Mouse (Mus musculus) midbrain, embryonic 11.5 days (tissue): ENCODE results near the gene Terb2. TPM values are rescaled to one million over a fixed set of nuclear protein-coding genes. Genes with fewer than 3 reads are reported as not detected.

ENCODE experiments used
- ATAC-seq: fragments of 200-750 bp; cut with Nextera tagmentation; 2 replicates; pipeline ENCODE4 v1.8.0; 2017; ENCODE audit warnings: moderate TSS enrichment, moderate library complexity; ENCODE audit not compliant: low FRiP score
- DNase-seq: peaks from one replicate; pipeline ENCODE4 v3.0.0; 2015; ENCODE audit warnings: low spot score; ENCODE audit errors: missing footprints
- H3K27ac ChIP-seq: fragments of 300-500 bp; sonication (generic); 2 replicates; pipeline ENCODE4 v1.5.1; 2014; ENCODE audit warnings: low read depth, low read length
- H3K27me3 ChIP-seq: fragments of 300-500 bp; sonication (generic); 2 replicates; pipeline ENCODE4 v1.6.1; 2014; ENCODE audit warnings: mild to moderate bottlenecking, low read length, moderate library complexity, mixed read lengths; ENCODE audit not compliant: control insufficient read depth, insufficient read depth
- H3K36me3 ChIP-seq: fragments of 300-500 bp; sonication (generic); 2 replicates; pipeline ENCODE4 v1.6.1; 2014; ENCODE audit warnings: mild to moderate bottlenecking, low read length, moderate library complexity, mixed read lengths; ENCODE audit not compliant: control insufficient read depth, insufficient read depth
- H3K4me1 ChIP-seq: fragments of 300-500 bp; sonication (generic); 2 replicates; pipeline ENCODE4 v1.6.1; 2014; ENCODE audit warnings: low read length; ENCODE audit not compliant: control insufficient read depth, insufficient read depth
- H3K4me2 ChIP-seq: fragments of 300-500 bp; sonication (generic); 2 replicates; pipeline ENCODE4 v1.6.1; 2014; ENCODE audit warnings: mild to moderate bottlenecking, moderate library complexity
- H3K4me3 ChIP-seq: fragments of 300-500 bp; sonication (generic); 2 replicates; pipeline ENCODE4 v1.5.1; 2014; ENCODE audit warnings: low read depth, low read length
- H3K9ac ChIP-seq: fragments of 300-500 bp; sonication (generic); 2 replicates; pipeline ENCODE4 v1.6.1; 2014; ENCODE audit warnings: low read length
- H3K9me3 ChIP-seq: fragments of 300-500 bp; sonication (generic); 2 replicates; pipeline ENCODE4 v1.6.1; 2016; ENCODE audit warnings: low read length; ENCODE audit not compliant: control insufficient read depth
- WGBS: fragments of 180-500 bp; shearing (Covaris S2); extraction: QIAGEN DNeasy Blood & Tissue Kit; methylation state at CpG from one replicate; pipeline ENCODE4 v1.1.7; 2014; 5-methylcytosine and 5-hydroxymethylcytosine counted together
- polyA plus RNA-seq: library from polyadenylated mRNA; unstranded; fragments of >200 nt; fragmentation: Nextera tagmentation; extraction: Ambion mirVana; gene quantifications from 2 replicates; pipeline ENCODE4 v1.2.1, GENCODE M21; 2014

Terb2 gene
- polyA plus RNA-seq, 1 experiment from 2014 or later, result not detected

DNA sequence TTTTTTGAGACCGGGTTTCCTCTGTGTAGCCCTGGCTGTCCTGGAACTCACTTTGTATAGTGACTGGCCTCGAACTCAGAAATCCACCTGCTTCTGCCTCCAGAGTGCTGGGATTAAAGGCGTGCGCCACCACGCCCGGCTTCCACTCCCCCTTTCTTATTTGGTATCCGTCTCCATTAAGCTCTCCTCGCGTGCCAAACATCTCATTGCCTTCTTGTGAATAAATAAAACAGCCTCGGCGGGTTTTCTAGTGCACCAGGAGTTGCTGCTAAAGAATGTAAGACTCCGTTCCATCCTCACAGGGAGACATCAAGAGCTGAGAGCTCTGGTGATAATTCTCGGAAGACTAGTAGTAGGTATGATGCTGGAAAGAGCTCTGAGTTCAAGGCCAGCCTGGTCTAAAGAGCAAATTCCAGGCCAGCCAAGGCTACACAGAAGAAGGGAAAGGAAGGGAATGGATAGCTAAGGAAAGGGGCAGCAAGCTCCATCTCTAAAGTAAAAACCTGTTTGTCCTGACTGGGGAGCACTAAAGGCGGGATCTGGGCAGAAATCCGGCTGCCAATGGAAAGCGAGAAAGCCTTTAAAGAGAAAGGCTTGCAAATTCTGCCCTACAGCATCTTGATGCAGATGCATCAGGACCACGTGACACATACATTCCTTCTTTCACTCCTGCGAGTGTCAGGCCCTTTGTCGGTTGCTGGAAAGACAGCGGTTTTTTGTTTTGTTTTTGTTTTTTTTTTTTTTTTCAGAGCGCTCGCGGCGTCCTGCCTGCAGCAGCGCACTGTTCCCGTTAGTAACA is 47.9 kb downstream of the Terb2 start:
- peak overlapping the region; percentile 86 for H3K4me2 ChIP-seq
- no peaks in the 10 kb centered on the region for H3K36me3 ChIP-seq
- ATAC-seq (peak; percentile 61; the same call in 1 of the 2 replicates), DNase-seq (peak; percentile 96)
- H3K27me3 ChIP-seq, result no peaks in the 10 kb centered on the region; the same call in 1 of the 2 replicates
- peak overlapping the region; percentile 78 for H3K27ac ChIP-seq
- peaks cover 6% of the 10 kb centered on the region; the same call in 1 of the 2 replicates for H3K4me1 ChIP-seq
- 7% methylated on average over 26 of the region's 26 CpGs for WGBS
- H3K9ac ChIP-seq, result peak overlapping the region; percentile 67
- H3K9me3 ChIP-seq, result no peaks in the 10 kb centered on the region
- peak overlapping the region; percentile 48 for H3K4me3 ChIP-seq

DNA sequence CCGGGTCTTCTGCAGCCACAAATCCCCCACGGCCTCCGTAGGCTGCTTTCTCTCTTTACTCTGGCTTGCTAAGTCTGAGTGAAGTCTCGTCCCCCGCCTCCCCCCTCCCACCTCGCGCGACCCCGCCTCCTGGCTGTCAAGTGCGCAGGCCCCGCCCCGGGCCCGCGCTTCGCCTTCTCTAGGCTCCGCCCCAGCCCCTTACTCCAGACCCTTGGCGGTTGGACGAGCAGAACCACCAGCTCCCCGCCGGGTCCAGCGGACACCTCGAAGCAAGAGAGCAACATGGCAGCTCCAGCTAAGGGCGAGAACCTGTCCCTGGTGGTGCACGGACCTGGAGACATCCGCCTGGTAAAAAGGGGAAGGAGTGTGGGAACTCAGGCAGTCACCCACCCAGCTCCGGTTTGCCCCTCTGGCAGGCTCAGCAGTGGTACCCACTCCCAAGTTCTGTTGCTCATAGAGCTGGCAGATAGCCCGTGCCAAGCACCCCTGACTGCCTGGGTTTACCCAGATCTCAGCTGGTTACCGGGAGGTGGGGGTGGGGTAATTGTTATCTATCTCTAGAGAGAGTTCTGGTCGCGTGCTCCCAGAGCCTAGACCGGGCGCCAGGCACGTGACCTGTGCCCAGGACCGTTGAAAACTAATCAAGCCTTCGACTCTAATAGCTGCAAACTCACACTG is 48.7 kb downstream of the Terb2 start, which contains the start of gene Sord:
Gene Sord, plus strand, starts transcription at position 139 of the 678 bp plus-strand sequence.
- no peaks in the 10 kb centered on the region; the same call in 1 of the 2 replicates for H3K27me3 ChIP-seq
- H3K36me3 ChIP-seq, result no peaks in the 10 kb centered on the region
- under 1% methylated on average over 35 of the region's 35 CpGs for WGBS
- no peaks in the 10 kb centered on the region for H3K9me3 ChIP-seq
- peak within 1 kb of the TSS; percentile 67 for H3K9ac ChIP-seq
- H3K4me3 ChIP-seq, result peak within 1 kb of the TSS; percentile 48
- H3K27ac ChIP-seq, result peak within 1 kb of the TSS; percentile 78
- peak within 1 kb of the TSS; percentile 86 for H3K4me2 ChIP-seq
- peak; percentile 96 for ATAC-seq
- DNase-seq, result peak; percentile 99
- peaks cover 6% of the 10 kb centered on the region; the same call in 1 of the 2 replicates for H3K4me1 ChIP-seq

- no peak for DNase-seq
- peak overlapping the region; percentile 58 for H3K9ac ChIP-seq
- no peak for ATAC-seq
- H3K27me3 ChIP-seq, result no peaks in the 10 kb centered on the region; the same call in 1 of the 2 replicates
- no peaks in the 10 kb centered on the region for H3K36me3 ChIP-seq
- H3K9me3 ChIP-seq, result no peaks in the 10 kb centered on the region
- no peak overlapping the region for H3K27ac ChIP-seq
- H3K4me2 ChIP-seq, result peak overlapping the region; percentile 86
- peak overlapping the region; percentile 48 for H3K4me3 ChIP-seq
- peaks cover 6% of the 10 kb centered on the region; the same call in 1 of the 2 replicates for H3K4me1 ChIP-seq
- 78% methylated on average over 2 of the region's 2 CpGs for WGBS
Measured at GRCm38 (mm10) chr2:122235425-122235824, 49.4 kb downstream of the Terb2 start.

DNA sequence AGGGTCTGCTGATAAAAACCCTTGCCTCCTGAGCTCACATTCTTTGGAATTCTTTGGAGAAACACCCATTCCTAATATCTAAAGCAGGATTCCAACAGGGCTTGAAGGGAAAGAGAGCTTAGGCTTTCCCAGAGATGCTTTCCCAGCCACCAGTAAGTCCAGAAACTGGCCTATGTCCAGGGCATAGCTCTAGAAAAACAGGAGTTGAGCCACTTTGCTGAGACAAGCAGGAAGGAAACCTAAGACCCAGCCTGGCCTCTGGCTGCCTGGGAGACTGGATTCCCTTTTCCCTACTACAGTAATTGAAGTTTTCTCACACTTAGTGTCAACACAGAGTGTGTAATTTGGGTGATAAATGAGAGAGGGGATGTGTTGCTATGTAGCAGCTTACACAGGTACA is 50.2 kb downstream of the Terb2 start:
- Histone ChIP-seq H3K4me3 (no peak overlapping the region), H3K27me3 (no peaks in the 10 kb centered on the region; the same call in 1 of the 2 replicates), H3K9me3 (no peaks in the 10 kb centered on the region), H3K4me1 (peaks cover 6% of the 10 kb centered on the region; the same call in 1 of the 2 replicates), H3K27ac (no peak overlapping the region), H3K4me2 (no peak overlapping the region), H3K36me3 (no peaks in the 10 kb centered on the region), H3K9ac (no peak overlapping the region)
- DNase-seq (no peak), ATAC-seq (no peak)

GRCm38 (mm10) chr2:122237891-122238470 is 51.9 kb downstream of the Terb2 start:
- WGBS, result 93% methylated on average over 2 of the region's 2 CpGs
- H3K27ac ChIP-seq, result no peak overlapping the region

DNA sequence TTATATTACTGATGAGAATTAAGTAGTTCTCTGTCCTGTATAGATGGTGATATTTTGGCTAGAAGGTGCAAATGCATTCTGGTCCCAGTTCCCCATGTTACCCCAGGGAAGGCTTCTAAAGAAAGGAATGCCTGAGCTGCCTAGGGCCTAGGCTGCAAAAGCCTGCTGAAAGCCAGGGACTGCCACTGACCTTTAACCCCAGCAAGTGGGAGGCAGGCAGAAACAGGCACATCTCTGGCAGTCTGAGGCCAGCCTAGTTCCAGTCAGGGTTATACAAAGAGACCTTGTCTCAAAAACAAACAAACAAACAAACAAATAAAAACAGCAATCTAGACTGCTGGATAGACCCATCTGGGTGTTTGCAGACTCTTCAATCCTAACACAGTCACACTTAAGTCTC is 54.7 kb downstream of the Terb2 start:
- Histone ChIP-seq H3K4me1 (no peaks in the 10 kb centered on the region), H3K9me3 (no peaks in the 10 kb centered on the region), H3K4me3 (no peak overlapping the region), H3K36me3 (no peaks in the 10 kb centered on the region), H3K4me2 (no peak overlapping the region), H3K27ac (no peak overlapping the region), H3K27me3 (no peaks in the 10 kb centered on the region; the same call in 1 of the 2 replicates), H3K9ac (no peak overlapping the region)
- no peak for ATAC-seq
- DNase-seq, result no peak

More at GRCm38 (mm10) chr2:122237891-122238470, 51.9 kb downstream of the Terb2 start:
- ATAC-seq (no peak), DNase-seq (no peak)
- H3K4me3 ChIP-seq, result no peak overlapping the region
- no peaks in the 10 kb centered on the region; the same call in 1 of the 2 replicates for H3K27me3 ChIP-seq
- no peak overlapping the region for H3K4me2 ChIP-seq
- H3K4me1 ChIP-seq, result peaks cover 6% of the 10 kb centered on the region; the same call in 1 of the 2 replicates
- H3K9me3 ChIP-seq, result no peaks in the 10 kb centered on the region
- H3K9ac ChIP-seq, result no peak overlapping the region
- H3K36me3 ChIP-seq, result no peaks in the 10 kb centered on the region

DNA sequence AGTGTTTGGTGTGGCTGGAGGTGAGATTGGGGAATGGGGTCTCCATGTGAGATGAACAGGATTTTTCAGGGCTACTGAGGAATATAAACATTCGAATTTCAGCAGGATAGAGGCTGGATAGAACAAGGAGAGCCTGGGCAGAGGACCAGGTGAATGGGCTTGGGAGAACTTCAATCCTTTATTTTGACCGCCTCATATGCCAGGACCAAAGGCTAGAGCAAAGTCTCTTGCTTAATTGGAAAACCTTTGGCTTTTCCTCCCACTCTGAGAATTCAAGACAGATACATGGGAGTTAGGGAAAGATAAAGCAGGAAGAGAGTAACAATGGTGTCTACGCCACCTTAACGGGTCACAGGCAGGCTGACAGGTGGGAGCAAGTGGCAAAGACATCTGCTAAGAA is 55.2 kb downstream of the Terb2 start:
- Histone ChIP-seq H3K4me1 (no peaks in the 10 kb centered on the region), H3K4me3 (no peak overlapping the region), H3K9ac (no peak overlapping the region), H3K36me3 (no peaks in the 10 kb centered on the region), H3K9me3 (no peaks in the 10 kb centered on the region), H3K27me3 (no peaks in the 10 kb centered on the region; the same call in 1 of the 2 replicates), H3K4me2 (no peak overlapping the region), H3K27ac (no peak overlapping the region)
- no peak for DNase-seq
- 88% methylated on average over 4 of the region's 4 CpGs for WGBS
- ATAC-seq, result no peak

DNA sequence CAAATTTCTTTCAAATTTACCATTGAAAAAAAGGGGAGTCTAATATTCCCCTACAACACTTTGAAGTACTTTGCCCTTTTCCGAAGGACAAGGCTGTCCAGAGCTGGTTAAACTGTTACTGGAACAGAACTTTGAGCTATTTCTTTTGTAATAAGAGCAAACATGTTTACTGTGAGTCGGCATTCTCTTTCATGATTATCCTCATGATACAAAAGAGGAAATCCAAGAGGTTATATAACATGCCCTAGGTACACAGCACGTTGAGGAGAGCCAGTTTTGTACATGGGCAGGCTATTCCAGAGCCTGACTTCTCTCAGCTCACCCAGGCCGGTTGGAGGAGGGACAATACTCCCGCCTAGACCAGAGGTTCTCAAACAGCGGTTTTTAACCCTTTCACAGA is 55.9 kb downstream of the Terb2 start:
- H3K27ac ChIP-seq, result no peak overlapping the region
- DNase-seq, result no peak
- no peak overlapping the region for H3K4me2 ChIP-seq
- no peak overlapping the region for H3K9ac ChIP-seq
- no peaks in the 10 kb centered on the region; the same call in 1 of the 2 replicates for H3K27me3 ChIP-seq
- WGBS, result 75% methylated on average over 6 of the region's 6 CpGs
- H3K4me1 ChIP-seq, result no peaks in the 10 kb centered on the region
- no peak for ATAC-seq
- H3K9me3 ChIP-seq, result no peaks in the 10 kb centered on the region
- H3K4me3 ChIP-seq, result no peak overlapping the region
- no peaks in the 10 kb centered on the region for H3K36me3 ChIP-seq
